Mouse (Mus musculus): ENCODE measurements around the gene Cotl1. TPM values are rescaled to one million over a fixed set of nuclear protein-coding genes. Genes with fewer than 3 reads are reported as not detected.

Cotl1 gene
- polyA plus RNA-seq, 1 experiment: 606 TPM

- peak; percentile 61 to 63 for DNase-seq (ENCODE audit: low read depth in 1 of 2, low spot score in 2 of 2)
- Histone ChIP-seq H3K36me3 (ENCODE audit: control insufficient read depth, insufficient read depth, low read length) (peaks cover 23% of the 10 kb centered on the region), H3K27ac (ENCODE audit: insufficient read depth, low read length) (peak overlapping the region; percentile 79), H3K4me3 (ENCODE audit: extremely low read depth, insufficient read depth, insufficient read length) (no peak overlapping the region), H3K4me1 (ENCODE audit: control insufficient read depth, insufficient read depth, insufficient read length) (peaks cover 37% of the 10 kb centered on the region), H3K27me3 (ENCODE audit: control insufficient read depth, insufficient read depth, low read length) (no peaks in the 10 kb centered on the region)
- TF ChIP-seq CTCF (IDR thresholded peaks at IDR 0.05; ENCODE audit: extremely low read depth, insufficient read depth, insufficient read length, insufficient replicate concordance) (peak; percentile 59; the same call in 1 of the 2 replicates), POLR2A (IDR thresholded peaks at IDR 0.05; ENCODE audit: low read depth, low read length) (no peak)
- WGBS: 7% methylated on average over 6 of the region's 6 CpGs
These were observed 28.4 kb downstream of the Cotl1 start for GRCm38 (mm10) chr8:119811925-119812324.

- Histone ChIP-seq H3K27ac (ENCODE audit: insufficient read depth, low read length) (peak overlapping the region; percentile 79; the same call in 1 of the 2 replicates), H3K36me3 (ENCODE audit: control insufficient read depth, insufficient read depth, low read length) (peaks cover 20% of the 10 kb centered on the region), H3K27me3 (ENCODE audit: control insufficient read depth, insufficient read depth, low read length) (no peaks in the 10 kb centered on the region), H3K4me3 (ENCODE audit: extremely low read depth, insufficient read depth, insufficient read length) (no peak overlapping the region), H3K4me1 (ENCODE audit: control insufficient read depth, insufficient read depth, insufficient read length) (peaks cover 42% of the 10 kb centered on the region)
- no peak for TF ChIP-seq POLR2A (IDR thresholded peaks at IDR 0.05; ENCODE audit: low read depth, low read length)
- no peak for TF ChIP-seq CTCF (IDR thresholded peaks at IDR 0.05; ENCODE audit: extremely low read depth, insufficient read depth, insufficient read length, insufficient replicate concordance)
- no peak for DNase-seq (ENCODE audit: low read depth in 1 of 2, low spot score in 2 of 2)
- 85% methylated on average over 14 of the region's 14 CpGs for WGBS
These were observed 29.3 kb downstream of the Cotl1 start for GRCm38 (mm10) chr8:119810953-119811499.

GRCm38 (mm10) chr8:119810127-119810868 is 30.0 kb downstream of the Cotl1 start:
- Histone ChIP-seq H3K36me3 (ENCODE audit: control insufficient read depth, insufficient read depth, low read length) (peaks cover 20% of the 10 kb centered on the region), H3K4me3 (ENCODE audit: extremely low read depth, insufficient read depth, insufficient read length) (no peak overlapping the region), H3K4me1 (ENCODE audit: control insufficient read depth, insufficient read depth, insufficient read length) (peaks cover 42% of the 10 kb centered on the region), H3K27ac (ENCODE audit: insufficient read depth, low read length) (no peak overlapping the region), H3K27me3 (ENCODE audit: control insufficient read depth, insufficient read depth, low read length) (no peaks in the 10 kb centered on the region)
- WGBS: 89% methylated on average over 23 of the region's 23 CpGs
- TF ChIP-seq CTCF (IDR thresholded peaks at IDR 0.05; ENCODE audit: extremely low read depth, insufficient read depth, insufficient read length, insufficient replicate concordance) (no peak), POLR2A (IDR thresholded peaks at IDR 0.05; ENCODE audit: low read depth, low read length) (no peak)
- DNase-seq (ENCODE audit: low read depth in 1 of 2, low spot score in 2 of 2): no peak

GRCm38 (mm10) chr8:119809620-119810019 is 30.7 kb downstream of the Cotl1 start:
- H3K4me1 ChIP-seq (ENCODE audit: control insufficient read depth, insufficient read depth, insufficient read length): peaks cover 39% of the 10 kb centered on the region
- no peak overlapping the region for H3K4me3 ChIP-seq (ENCODE audit: extremely low read depth, insufficient read depth, insufficient read length)
- H3K27me3 ChIP-seq (ENCODE audit: control insufficient read depth, insufficient read depth, low read length): no peaks in the 10 kb centered on the region
- peaks cover 20% of the 10 kb centered on the region for H3K36me3 ChIP-seq (ENCODE audit: control insufficient read depth, insufficient read depth, low read length)
- no peak overlapping the region for H3K27ac ChIP-seq (ENCODE audit: insufficient read depth, low read length)
- 88% methylated on average over 9 of the region's 9 CpGs for WGBS
- TF ChIP-seq POLR2A (IDR thresholded peaks at IDR 0.05; ENCODE audit: low read depth, low read length) (no peak), CTCF (IDR thresholded peaks at IDR 0.05; ENCODE audit: extremely low read depth, insufficient read depth, insufficient read length, insufficient replicate concordance) (no peak)
- DNase-seq (ENCODE audit: low read depth in 1 of 2, low spot score in 2 of 2): no peak

- DNase-seq (ENCODE audit: low read depth in 1 of 2, low spot score in 2 of 2): no peak
- H3K4me3 ChIP-seq (ENCODE audit: extremely low read depth, insufficient read depth, insufficient read length): no peak overlapping the region
- WGBS: 78% methylated on average over 4 of the region's 4 CpGs
These were observed 32.7 kb downstream of the Cotl1 start for GRCm38 (mm10) chr8:119807687-119808086.

GRCm38 (mm10) chr8:119806422-119807263 is 33.7 kb downstream of the Cotl1 start:
- H3K4me3 ChIP-seq (ENCODE audit: extremely low read depth, insufficient read depth, insufficient read length): no peak overlapping the region
- H3K27me3 ChIP-seq (ENCODE audit: control insufficient read depth, insufficient read depth, low read length): no peaks in the 10 kb centered on the region
- peak; percentile 74 to 77 for DNase-seq (ENCODE audit: low read depth in 1 of 2, low spot score in 2 of 2)
- peak overlapping the region; percentile 83 for H3K27ac ChIP-seq (ENCODE audit: insufficient read depth, low read length)
- WGBS: 30% methylated on average over 14 of the region's 14 CpGs
- TF ChIP-seq CTCF (IDR thresholded peaks at IDR 0.05; ENCODE audit: extremely low read depth, insufficient read depth, insufficient read length, insufficient replicate concordance) (no peak), POLR2A (IDR thresholded peaks at IDR 0.05; ENCODE audit: low read depth, low read length) (no peak)
- H3K36me3 ChIP-seq (ENCODE audit: control insufficient read depth, insufficient read depth, low read length): peaks cover 20% of the 10 kb centered on the region
- H3K4me1 ChIP-seq (ENCODE audit: control insufficient read depth, insufficient read depth, insufficient read length): peaks cover 13% of the 10 kb centered on the region; the same call in 1 of the 2 replicates

More at GRCm38 (mm10) chr8:119807687-119808086, 32.7 kb downstream of the Cotl1 start:
- H3K4me1 ChIP-seq (ENCODE audit: control insufficient read depth, insufficient read depth, insufficient read length): peaks cover 22% of the 10 kb centered on the region; the same call in 1 of the 2 replicates
- H3K27ac ChIP-seq (ENCODE audit: insufficient read depth, low read length): peak overlapping the region; percentile 83
- H3K27me3 ChIP-seq (ENCODE audit: control insufficient read depth, insufficient read depth, low read length): no peaks in the 10 kb centered on the region
- H3K36me3 ChIP-seq (ENCODE audit: control insufficient read depth, insufficient read depth, low read length): peaks cover 20% of the 10 kb centered on the region
- TF ChIP-seq POLR2A (IDR thresholded peaks at IDR 0.05; ENCODE audit: low read depth, low read length): no peak
- TF ChIP-seq CTCF (IDR thresholded peaks at IDR 0.05; ENCODE audit: extremely low read depth, insufficient read depth, insufficient read length, insufficient replicate concordance): no peak
